Comparison of ENCODE assay signal across 8 mouse cellular contexts in genomic region chr3:88150999-88151364, GRCm38 (mm10). TPM values are rescaled to one million over a fixed set of nuclear protein-coding genes. Genes with fewer than 3 reads are reported as not detected.
A peak's percentile ranks its signal among the peaks of the same experiment; 100 is the strongest.
DNase-seq lines count a peak whose midpoint lies in the region; ATAC-seq and TF ChIP-seq lines count a peak whose summit lies in the region.

No protein-coding gene starts in this region.

- no peaks in the 10 kb centered on the region for H3K9me3 ChIP-seq in G1E (replicated peaks)
- no peaks in the 10 kb centered on the region for H3K9me3 ChIP-seq in hindbrain, embryonic 11.5 days (ENCODE audit: control insufficient read depth, low read length)
- no peaks in the 10 kb centered on the region for H3K9me3 ChIP-seq in midbrain, embryonic 10.5 days (replicated peaks)

- H3K4me2 ChIP-seq in hindbrain, embryonic 11.5 days (replicated peaks; ENCODE audit: low read depth, low read length), result no peak overlapping the region

- peaks cover 9% of the 10 kb centered on the region for H3K79me2 ChIP-seq in heart, adult 2 months (replicated peaks; ENCODE audit: control insufficient read depth, insufficient read depth, low read length)

- H3K27ac ChIP-seq in heart, adult 2 months, result peak overlapping the region; percentile 99
- H3K27ac ChIP-seq in hindbrain, embryonic 11.5 days (ENCODE audit: low read depth, low read length), result peak overlapping the region; percentile 67; the same call in 1 of the 2 replicates
- peak overlapping the region; percentile 77 for H3K27ac ChIP-seq in midbrain, embryonic 10.5 days (replicated peaks)

- H3K36me3 ChIP-seq in heart, adult 2 months (ENCODE audit: control insufficient read depth, insufficient read depth, low read length), result peaks cover 16% of the 10 kb centered on the region
- peaks cover 92% of the 10 kb centered on the region for H3K36me3 ChIP-seq in G1E (replicated peaks)
- no peaks in the 10 kb centered on the region for H3K36me3 ChIP-seq in hindbrain, embryonic 11.5 days (ENCODE audit: control insufficient read depth, insufficient read depth, low read length)
- peaks cover 8% of the 10 kb centered on the region for H3K36me3 ChIP-seq in midbrain, embryonic 10.5 days

- WGBS in heart, adult 2 months, result 26% methylated on average over 3 of the region's 3 CpGs
- WGBS in hindbrain, embryonic 11.5 days, result 54% methylated on average over 3 of the region's 3 CpGs
- 53% methylated on average over 3 of the region's 3 CpGs for WGBS in midbrain, embryonic 10.5 days

- TF ChIP-seq CTCF in heart, adult 2 months (IDR thresholded peaks at IDR 0.05), result no peak
- TF ChIP-seq CTCF in G1E (IDR thresholded peaks at IDR 0.05; ENCODE audit: low read depth, low read length), result no peak

- DNase-seq in heart, adult 2 months, result no peak
- no peak for DNase-seq in heart, postnatal 25 days (ENCODE audit: low spot score)
- DNase-seq in G1E (ENCODE audit: low spot score), result no peak
- no peak for DNase-seq in hindbrain, embryonic 11.5 days (ENCODE audit: low spot score)
- no peak for DNase-seq in midbrain, embryonic 10.5 days (ENCODE audit: low spot score)
- no peak for DNase-seq in adrenal gland, adult (ENCODE audit: inconsistent age in 2 of 2, low spot score in 1 of 2)
- DNase-seq in layer of hippocampus, adult 9-10 months (ENCODE audit: low spot score), result no peak

- H3K9ac ChIP-seq in heart, adult 2 months (ENCODE audit: low read depth, low read length), result peak overlapping the region; percentile 86
- no peak overlapping the region for H3K9ac ChIP-seq in hindbrain, embryonic 11.5 days (ENCODE audit: low read depth, low read length)

- TF ChIP-seq POLR2A in heart, adult 2 months (IDR thresholded peaks at IDR 0.05; ENCODE audit: insufficient read depth, low read depth, low read length), result 0 out of 2 replicates have a peak, but pooled peaks have one; percentile 1

- H3K4me1 ChIP-seq in heart, adult 2 months (ENCODE audit: control insufficient read depth, insufficient read depth, low read length), result peaks cover 59% of the 10 kb centered on the region
- H3K4me1 ChIP-seq in G1E (ENCODE audit: insufficient read depth, low read depth, low read length), result peaks cover 87% of the 10 kb centered on the region
- H3K4me1 ChIP-seq in hindbrain, embryonic 11.5 days (replicated peaks; ENCODE audit: control insufficient read depth, insufficient read depth, low read length), result peaks cover 30% of the 10 kb centered on the region
- peaks cover 74% of the 10 kb centered on the region for H3K4me1 ChIP-seq in midbrain, embryonic 10.5 days

- no peak for ATAC-seq in G1E (ENCODE audit: extremely low read depth, insufficient number of reproducible peaks, low FRiP score, poor library complexity, severe bottlenecking)
- 0 out of 2 replicates have a peak, but pooled peaks have one; percentile 10 for ATAC-seq in hindbrain, embryonic 11.5 days (ENCODE audit: low FRiP score)
- no peak for ATAC-seq in monocyte, adult 5-6 weeks (replicated peaks; ENCODE audit: insufficient number of reproducible peaks, low FRiP score, low TSS enrichment, poor library complexity, severe bottlenecking)

- intact Hi-C loops in heart, adult 2 months (cut with DNase I), result no loop called here
- intact Hi-C loops in heart, postnatal 25 days (cut with DNase I), result no loop called here

- peak overlapping the region; percentile 49 for H3K4me3 ChIP-seq in heart, adult 2 months
- peak overlapping the region; percentile 64; the same call in 1 of the 2 replicates for H3K4me3 ChIP-seq in G1E (ENCODE audit: low read depth, low read length)
- no peak overlapping the region for H3K4me3 ChIP-seq in hindbrain, embryonic 11.5 days (ENCODE audit: low read depth, low read length)
- peak overlapping the region; percentile 9; the same call in 1 of the 2 replicates for H3K4me3 ChIP-seq in midbrain, embryonic 10.5 days

- TF ChIP-seq EP300 in heart, adult 2 months (IDR thresholded peaks at IDR 0.05; ENCODE audit: insufficient read depth, low read depth, low read length), result no peak

- H3K27me3 ChIP-seq in heart, adult 2 months (ENCODE audit: control insufficient read depth, insufficient read depth, low read length), result no peaks in the 10 kb centered on the region
- no peaks in the 10 kb centered on the region for H3K27me3 ChIP-seq in G1E (ENCODE audit: insufficient read depth, low read length)
- no peaks in the 10 kb centered on the region for H3K27me3 ChIP-seq in hindbrain, embryonic 11.5 days (ENCODE audit: control insufficient read depth, insufficient read depth, low read length)
- H3K27me3 ChIP-seq in midbrain, embryonic 10.5 days (ENCODE audit: low read depth, poor library complexity, severe bottlenecking), result no peaks in the 10 kb centered on the region

RNA-seq across cellular contexts. Expression of gene Mef2d, which starts 8.8 kb away (rescaled TPM):
- 100 to 1,000 TPM; 118 to 129 TPM for total RNA-seq in heart, adult 2 months (2021)
- 119 and 122 TPM in 2 replicates for polyA plus RNA-seq in heart, adult 2 months (2012; rRNA removed)
- total RNA-seq in heart, postnatal 25 days (2021), result 100 to 1,000 TPM; 111 to 122 TPM
- total RNA-seq in G1E (2014; fragmentation: Nextera tagmentation) (125 and 128 TPM in 2 replicates), G1E (2017) (15.4 and 17.0 TPM in 2 replicates)
- polyA plus RNA-seq in G1E (2012), result 133 and 141 TPM in 2 replicates
- polyA plus RNA-seq in hindbrain, embryonic 11.5 days (2014; fragmentation: Nextera tagmentation; extraction: Ambion mirVana), result 12.0 and 12.3 TPM in 2 replicates
- polyA plus RNA-seq in midbrain, embryonic 10.5 days (2016; fragmentation: Nextera tagmentation; extraction: Ambion mirVana), result 8.2 and 11.0 TPM in 2 replicates
- 94.8 to 111 TPM (median 99.0 TPM) in 3 replicates for total RNA-seq in monocyte, adult 5-6 weeks (2017)
